Mouse (Mus musculus) layer of hippocampus, adult 9-10 months (tissue): Measurements from ENCODE around the gene Slc26a6.

ENCODE experiments used
- DNase-seq: peaks from one replicate; pipeline ENCODE4 v3.0.0; 2022; ENCODE audit warnings: low spot score

Slc26a6 gene

DNA sequence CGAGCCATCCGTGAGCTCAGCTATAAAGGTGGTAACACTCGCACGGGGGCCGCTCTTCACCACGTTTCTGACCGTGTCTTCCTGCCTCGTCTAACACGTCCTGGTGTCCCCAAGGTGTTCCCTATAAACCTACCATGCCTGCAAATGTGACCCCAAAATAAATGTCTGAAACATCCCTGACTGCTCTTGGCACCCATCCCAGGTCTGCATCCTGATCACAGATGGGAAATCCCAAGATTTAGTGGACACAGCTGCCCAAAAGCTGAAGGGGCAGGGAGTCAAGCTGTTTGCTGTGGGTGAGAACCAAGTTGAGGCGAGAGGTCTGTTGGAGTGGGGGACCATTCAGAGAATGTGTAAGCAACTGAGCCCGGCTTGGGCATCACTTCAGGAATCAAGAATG is 102.2 kb downstream of the Slc26a6 start:
- no peak for DNase-seq

DNA sequence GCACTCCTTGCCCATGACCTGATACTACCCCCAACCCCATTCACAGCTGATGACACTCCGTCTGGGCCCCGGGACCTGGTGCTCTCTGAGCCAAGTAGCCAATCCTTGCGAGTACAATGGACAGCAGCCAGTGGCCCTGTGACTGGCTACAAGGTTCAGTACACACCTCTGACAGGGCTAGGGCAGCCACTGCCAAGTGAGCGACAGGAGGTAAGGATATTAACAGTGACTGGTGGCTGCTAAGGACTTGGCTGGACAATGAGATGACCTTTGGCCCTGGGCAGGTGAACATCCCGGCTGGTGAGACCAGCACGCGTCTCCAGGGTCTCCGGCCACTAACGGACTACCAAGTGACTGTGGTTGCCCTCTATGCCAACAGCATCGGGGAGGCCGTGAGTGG is 102.8 kb downstream of the Slc26a6 start:
- no peak for DNase-seq
